Mouse (Mus musculus) bone marrow, adult 2 months (tissue): ENCODE measurements around the gene Selenos.

Experiments
- CTCF ChIP-seq: fragments of 200-500 bp; IDR thresholded peaks from 2 replicates; pipeline ENCODE4 v1.5.1; 2011; ENCODE audit warnings: low read length, control low read depth; ENCODE audit not compliant: control insufficient read depth, insufficient read depth
- POLR2A ChIP-seq: fragments of 200-500 bp; IDR thresholded peaks from 2 replicates; pipeline ENCODE4 v1.6.1; 2011; ENCODE audit warnings: low read depth, mild to moderate bottlenecking, control low read depth, low read length, borderline replicate concordance; ENCODE audit not compliant: control insufficient read depth

DNA sequence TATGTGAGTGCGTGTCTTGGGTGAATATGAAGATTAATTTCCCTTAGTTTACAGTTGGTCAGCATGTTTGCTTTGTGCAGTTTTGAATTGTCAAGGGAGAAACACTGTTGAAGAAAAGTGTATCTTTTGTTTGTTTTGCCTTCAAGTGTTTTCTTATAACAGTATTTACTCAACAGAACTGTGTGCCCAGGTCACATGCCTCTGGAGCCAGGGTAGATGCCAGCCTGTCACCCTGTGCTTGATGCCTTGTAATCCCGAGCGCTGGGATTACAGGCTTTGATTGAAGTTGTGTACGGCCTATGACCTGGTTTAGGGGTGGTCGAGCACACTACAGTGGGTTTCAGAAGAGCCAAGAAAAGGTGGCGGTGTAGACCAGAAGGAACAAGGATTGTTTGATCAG lies 4.3 kb downstream of the Selenos start:
- TF ChIP-seq CTCF (no peak), POLR2A (no peak)
